Mouse (Mus musculus) CD4-positive, CD25-positive, alpha-beta regulatory T cell, adult 2 months (primary cell): Measurements from ENCODE around the gene Pcolce2.
A peak's percentile ranks its signal among the peaks of the same experiment; 100 is the strongest.
"Not testable (repeated sequence)": the region's sequence is repeated elsewhere in the genome, so short reads cannot be mapped to it uniquely, and the experiment has no call there.

Experiments
- DNase-seq: peaks from one replicate; pipeline ENCODE4 v3.0.0-alpha.2; 2012; ENCODE audit warnings: low read depth, low spot score

The Pcolce2 gene

DNA sequence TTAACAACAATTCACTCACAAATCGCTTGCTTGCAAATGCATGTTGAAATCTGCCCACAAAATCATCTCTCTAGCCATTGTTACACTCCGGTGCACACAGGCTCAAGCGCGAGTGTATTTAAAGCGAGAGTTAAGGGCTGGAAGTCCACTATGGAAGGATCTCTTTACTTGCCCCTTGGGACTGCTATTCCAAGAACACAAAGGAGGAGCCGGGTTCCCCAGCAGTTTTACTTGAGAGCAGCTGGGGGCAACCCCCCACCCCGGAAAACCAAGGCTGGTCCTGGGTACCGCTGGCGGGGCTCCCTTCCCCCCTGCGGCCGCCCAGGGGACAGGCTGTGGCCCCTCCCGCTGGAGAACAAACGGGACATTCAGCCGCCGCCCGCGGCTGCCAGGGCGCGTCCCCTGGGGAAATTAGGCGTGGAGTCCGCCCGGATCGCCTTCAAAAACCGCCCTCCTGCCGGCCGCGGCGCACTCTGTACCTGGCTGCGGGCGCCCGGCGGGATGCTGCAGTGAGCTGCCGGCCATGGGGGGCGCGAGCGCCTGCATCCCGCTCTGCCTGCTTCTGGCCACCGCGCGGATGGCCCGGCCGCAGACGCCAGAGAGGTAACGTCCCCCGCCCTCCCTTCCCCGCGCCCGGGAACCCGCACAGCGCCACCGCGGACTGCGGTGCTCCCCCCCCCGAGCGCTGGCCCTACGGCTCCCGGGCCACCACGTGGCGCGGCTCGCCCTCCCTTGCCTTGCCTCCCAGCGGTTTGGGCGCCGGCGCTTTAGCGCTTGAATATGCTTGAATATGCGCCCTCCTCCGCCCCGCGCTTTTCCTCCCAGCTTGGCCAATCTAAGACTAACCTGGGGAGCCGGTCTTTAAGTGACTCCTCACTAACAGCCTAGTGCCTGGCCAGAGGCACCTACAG is at the start of gene Pcolce2:
TSS of gene Pcolce2 (plus strand) at position 331 of the 911 bp plus-strand sequence.
- DNase-seq: peak; percentile 2

DNA sequence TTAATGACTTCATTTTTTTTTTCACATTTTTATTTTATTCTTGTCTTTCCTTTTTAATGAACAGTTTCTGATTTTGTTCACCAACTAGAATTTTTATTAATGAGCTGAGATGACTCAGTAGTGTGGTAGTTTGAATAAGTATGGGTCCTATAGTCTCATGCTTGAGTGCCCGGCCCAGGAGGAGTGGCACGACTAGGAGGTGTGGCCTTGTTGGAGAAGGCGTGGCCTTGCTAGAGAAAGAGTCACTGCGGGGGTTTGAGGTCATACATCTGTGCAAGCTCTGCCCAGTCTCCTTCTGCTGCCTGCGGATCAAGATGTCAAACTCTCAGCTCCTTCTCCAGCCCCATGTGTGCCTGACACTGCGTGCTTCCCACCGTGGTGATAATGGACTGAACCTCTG is 49.3 kb upstream of the Pcolce2 start:
- DNase-seq: no peak

DNA sequence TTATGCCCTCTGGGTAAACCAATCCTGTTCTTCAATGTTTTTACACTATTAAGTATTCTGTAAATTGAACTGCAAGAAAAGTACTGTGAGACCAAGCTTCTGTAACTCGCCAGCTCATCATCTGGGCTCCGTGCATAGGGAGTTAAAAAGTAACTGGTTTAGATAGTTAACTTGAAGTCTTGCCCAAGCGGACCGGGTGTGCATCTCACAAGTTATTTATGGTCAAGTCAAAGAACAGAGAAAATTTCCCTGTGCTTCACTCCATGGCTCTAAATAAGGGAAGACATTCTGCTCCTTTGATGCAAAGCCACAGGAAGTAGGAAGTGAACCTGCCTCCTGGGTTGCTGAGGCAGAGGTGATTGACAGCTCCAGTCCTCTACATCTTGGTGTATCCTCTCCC is 43.1 kb upstream of the Pcolce2 start:
- no peak for DNase-seq

DNA sequence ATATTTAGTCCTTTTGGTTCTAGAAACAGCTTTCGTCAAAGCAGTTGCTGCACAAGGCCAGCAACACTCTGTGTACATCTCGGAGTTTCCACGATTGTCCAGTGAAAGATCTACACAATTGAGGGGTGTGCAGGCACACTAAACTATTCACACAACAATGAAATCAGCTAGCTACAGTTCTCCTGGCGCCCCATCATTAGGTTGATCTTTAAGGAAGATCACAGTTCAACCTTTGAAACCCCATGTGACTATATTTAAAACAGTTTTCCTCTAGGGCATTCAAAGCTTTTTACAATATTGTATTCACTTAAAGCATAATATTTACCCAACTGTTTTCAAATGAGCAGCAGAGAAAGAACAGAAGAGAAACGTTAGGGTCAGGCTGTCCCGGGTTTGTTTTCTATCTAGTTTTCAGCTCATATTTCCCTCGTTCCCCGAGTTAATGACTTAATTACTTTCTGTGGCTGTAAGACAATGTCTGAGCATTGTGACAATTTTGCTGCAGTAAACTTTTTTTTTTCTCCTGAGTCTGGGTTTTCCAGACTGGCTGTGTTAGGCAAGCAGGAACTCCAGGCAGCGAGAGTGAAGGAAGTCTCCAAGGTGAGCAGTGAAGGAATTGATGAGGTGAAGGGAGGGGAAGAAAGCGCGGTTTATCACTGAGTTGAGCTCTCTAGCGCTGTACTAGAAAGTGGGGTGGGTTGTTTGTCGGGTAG is 39.8 kb upstream of the Pcolce2 start:
- DNase-seq: no peak

DNA sequence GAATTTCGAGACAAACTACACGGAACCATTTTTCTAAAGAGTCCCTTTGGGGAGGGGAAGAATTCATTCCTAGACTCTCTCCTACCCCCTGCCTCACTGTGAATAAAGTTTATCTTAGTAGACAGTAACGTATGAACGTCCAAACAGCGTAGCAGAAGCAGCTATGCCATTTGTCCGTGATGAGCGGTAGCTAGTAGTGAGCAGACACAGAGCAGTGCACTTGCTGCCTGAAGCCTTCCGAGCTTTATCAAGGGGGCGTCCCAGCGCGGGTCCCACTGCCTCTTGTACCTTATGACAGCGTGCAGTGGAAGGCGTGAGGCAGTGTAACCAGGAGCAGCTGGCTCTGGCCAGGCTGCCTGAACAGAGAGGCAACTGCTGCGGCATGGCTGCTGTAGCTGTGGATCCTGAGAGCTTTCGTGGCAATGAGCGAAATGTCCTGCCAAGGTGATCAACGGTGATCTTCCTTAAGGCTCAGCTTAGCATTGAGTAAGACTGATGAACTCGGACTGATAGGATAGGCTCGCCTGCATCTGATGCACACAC is 39.2 kb upstream of the Pcolce2 start:
- DNase-seq: no peak

DNA sequence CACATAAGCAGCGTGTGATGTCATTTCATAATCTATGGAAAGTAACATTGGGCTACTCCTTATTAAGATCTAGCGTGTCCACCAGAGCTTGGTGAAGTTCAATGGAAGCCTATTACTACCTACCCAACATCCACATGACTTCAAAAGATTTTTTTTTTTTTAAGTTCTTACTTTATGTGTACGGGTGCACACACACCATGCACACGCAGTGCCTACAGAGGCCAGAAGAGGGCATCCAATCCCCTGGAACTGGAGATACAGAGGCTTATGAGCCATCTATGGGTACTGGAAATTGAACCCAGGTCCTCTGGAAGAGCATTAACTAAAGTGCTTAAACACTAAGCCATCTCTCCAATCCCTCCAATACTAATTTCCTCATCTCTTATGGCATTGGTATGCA is 38.0 kb upstream of the Pcolce2 start:
- DNase-seq: peak; percentile 7

DNA sequence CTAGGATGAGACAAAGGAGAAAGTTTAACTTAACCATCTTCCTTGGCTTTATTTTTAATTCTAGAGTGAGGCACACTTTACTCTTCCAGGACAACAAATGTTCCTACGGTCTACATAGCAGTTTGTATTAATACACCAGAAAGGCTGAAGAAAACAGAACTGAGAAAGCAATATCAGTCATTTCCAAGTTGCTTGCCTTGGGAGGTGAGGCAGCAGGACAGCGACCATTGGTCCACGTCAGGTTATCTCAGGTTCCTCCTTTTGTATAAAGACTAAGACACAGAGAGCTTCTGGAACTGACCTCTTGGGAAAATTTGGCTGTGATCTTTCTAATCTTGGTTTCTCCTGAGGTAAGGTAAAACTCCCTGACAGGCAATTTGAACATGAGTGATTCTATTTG is 34.6 kb upstream of the Pcolce2 start:
- DNase-seq: no peak

DNA sequence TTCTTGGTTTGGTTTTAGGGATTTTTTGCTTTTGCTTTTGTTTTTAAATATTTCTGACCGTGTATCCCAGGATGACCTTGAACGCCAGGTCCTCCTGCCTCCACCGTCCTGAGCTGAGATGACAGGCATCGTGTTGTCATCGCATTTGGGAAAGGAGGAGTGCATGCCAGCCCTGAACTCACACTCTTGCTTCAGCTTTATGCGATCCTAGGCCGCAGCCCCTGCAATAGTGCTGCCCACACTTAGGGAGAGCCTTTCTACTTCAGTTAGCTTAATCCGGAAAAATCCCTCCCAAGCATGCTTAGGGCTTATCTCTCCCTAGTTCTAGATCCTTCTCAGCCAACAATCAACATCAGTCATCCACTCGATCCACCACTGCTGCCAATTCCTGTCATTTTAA is 34.1 kb upstream of the Pcolce2 start:
- DNase-seq: no peak

DNA sequence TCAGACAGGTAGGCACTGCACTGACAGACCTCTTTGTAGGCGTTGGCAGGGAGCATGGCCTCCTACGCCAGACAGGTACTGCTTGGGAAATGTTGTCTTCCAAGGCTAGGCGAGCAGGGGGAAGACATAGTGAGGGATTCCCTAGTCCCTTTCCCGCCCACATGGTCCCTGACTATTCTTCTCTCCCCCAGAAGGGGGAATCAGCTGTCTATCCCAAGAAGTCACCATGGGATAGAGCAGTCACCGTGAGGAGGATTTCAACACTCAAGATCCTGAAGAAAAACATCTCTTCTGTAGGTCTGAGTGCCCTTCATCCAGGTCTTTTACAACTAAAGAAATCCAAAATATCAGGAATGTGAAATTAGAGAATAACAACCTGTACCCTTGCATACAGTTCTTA is 30.2 kb upstream of the Pcolce2 start:
- no peak for DNase-seq

DNA sequence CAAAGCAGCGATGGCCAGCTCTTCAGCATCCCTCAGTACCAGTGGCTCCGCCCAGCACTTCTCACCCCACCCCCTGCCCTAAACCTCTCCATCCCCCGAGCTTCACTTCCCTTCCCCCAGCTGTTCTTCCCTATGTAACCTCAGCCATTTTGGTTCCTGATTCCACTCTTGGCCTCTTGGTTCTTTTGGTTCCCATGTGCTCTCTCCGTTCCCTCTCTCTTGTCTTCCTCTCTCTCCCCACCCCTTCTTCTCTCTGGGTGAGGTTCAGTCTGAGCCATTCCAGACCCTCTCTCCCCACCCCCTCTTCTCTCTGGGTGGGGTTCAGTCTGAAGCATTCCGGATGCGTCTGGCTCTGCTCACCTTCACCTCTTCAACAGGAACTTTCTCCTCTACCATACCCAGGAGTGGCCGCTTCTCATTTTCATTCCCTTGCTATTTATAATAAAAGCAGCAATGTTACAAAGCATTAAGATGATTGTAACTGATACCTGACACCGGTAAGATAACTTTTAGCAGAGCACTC is 25.1 kb upstream of the Pcolce2 start:
- no peak for DNase-seq

DNA sequence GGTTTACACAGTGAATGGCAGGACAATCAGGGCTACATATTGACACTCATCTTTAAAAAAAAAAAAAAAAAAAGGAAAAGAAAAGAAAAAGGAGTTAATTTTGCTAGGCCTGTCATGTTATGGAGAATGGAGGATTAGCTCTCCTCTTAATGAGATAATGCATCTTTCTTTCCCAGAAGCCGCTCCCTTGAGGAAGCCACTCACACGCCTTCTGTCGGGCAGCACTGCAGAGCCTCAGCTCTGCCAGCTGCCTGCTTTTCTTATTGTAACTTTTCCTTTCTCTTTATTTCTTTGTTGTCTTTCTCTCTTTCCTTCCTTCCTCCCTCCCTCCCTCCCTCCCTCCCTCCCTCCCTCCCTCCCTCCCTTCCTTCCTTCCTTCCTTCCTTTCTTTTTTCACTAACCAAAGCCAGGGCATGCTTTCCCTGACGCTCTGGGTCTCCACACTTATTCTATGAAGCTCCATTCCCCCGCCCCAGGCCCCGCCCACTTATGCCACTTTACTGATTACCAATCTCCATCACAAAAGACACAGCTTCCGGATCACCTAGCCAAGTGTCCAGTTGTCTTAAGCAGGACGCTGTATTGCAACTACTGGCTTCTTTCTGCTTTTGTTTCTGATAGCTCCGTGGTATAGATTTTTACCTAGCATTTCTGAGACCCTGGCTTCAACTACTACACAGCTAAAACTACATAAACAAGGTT is 23.8 kb upstream of the Pcolce2 start:
- DNase-seq: no peak

DNA sequence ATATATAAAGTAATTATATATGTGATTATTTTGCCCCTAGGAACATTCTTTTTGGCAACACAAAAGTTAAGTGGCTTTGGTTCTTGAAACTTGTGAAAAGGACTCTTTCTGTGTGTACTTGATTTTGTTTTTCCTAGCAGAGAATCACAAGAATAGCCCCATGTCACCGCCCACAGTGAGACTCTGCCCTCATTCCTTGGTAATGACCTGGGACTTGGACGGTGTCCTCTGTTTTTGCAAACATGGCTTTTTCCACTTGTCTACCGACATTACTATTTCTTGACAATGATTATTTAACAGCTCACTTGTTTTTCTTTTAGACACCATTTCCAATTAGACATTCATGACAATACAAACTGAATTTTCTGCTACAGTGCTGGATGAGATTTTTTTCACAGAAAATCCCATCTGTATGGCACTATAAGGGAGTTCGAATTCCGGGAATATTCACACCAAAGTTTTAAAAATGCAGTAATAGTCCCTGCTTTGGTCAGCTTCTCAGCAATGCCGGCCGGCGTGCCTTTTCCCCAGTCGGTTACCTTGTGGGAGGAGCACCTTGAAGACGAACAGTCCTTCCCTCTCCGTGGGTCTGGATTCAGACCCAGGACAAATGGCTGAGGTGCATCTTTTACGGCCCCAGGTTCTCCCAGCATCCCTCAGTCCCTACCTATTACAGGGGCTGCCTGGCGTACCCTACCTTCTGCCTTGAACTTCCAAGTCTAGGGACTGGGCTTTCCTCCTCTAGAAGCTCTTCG is 22.4 kb upstream of the Pcolce2 start:
- DNase-seq: no peak

DNA sequence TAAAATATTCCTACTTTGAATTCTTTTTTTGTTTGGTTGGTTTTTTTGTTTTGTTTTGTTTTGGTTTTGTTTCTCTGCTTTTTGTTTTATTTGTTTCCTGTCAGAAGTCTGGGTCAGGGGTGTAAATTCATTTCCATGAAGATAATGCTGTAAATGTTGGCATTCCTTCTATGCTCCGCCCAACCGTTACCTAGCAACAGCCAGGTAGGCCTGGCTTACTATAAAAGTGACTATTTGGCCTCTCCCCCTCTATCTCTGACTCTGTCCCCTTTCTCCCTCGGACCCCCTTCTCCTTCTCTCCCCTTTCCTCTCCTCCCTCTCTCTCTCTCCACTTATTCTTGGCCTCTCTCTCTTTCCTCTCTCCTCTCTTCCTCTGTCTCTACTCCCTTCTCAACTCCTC is 21.4 kb upstream of the Pcolce2 start:
- no peak for DNase-seq

DNA sequence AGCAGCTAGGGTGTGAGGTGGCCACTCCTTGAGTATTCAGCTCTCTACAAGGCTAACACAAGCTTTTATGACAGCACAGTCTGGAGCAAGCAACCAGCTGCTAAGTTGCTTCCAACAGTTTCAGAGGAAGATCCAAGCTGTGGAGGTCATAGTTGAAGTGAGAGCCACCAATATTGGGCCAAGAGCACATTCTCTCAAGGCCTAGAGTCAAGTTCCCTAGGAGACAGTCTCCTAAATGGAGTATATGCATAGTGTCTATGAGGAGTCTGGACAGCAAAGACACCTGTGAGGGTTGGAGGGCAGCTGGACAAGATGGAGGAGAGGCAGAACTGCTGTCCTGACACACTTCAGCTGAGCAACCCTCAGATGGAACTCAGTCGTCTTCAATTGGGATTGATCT is 18.8 kb upstream of the Pcolce2 start:
- no peak for DNase-seq

DNA sequence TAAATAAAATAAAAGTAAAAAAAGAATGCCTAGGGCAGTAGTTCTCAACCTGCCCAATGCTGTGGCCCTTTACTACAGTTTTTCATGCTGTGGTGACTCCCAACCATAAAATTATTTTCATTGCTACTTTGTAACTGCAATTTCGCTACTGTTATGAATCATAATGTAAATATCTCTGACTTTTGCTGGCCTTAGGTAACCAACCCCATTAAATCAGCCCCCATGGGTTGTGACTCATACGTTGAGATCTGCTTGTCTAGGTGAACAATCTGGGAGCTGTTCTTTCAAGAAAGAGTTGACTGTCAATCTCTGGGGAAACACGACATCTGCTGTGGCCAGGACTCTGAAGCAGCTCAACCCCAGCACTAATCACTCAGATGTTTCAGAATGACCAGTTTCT is 13.3 kb upstream of the Pcolce2 start:
- no peak for DNase-seq

DNA sequence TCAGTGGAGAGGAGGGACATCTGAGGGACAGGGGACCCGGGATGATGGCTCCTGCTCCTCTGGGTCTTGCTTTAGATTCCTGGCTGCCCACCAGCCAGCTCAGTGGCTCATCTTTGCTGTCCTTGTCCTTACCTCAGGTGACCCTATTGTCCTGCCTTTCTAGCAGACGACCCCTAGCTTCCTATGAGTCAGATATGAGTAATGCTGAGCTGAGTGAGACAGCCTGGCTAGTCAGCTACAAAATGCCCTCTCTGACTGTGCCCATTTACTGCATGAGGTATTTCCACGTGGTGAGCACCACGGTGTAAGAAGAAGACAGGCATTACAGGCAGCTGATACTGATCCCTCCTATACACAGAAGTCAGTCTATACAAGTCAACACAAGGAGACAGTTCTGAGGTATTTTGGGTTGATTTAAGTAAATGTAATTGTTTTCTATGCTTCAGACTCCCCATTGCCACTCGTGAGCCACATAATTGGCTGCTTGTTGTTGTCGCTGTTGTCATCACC is 8.9 kb upstream of the Pcolce2 start:
- no peak for DNase-seq

DNA sequence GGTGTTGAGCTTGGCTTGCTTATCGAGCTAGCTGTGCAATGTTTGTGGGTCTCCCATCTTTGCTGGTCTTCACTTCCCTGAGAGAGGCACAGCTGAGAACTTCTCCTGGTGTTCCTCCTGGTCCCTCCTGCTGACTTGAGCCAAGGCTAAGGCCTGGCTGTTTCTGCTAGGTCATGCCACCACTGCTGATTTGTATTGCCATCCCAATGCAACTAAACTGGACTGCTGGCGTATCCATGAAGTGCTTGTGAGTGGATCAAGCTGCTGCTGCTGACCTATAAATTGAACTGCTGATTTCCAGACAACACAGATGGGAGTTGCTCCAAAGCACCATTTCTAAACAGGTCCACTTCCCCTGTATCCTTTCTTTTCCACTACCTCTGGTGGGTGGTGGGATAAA is 7.8 kb upstream of the Pcolce2 start:
- not testable (repeated sequence) for DNase-seq

DNA sequence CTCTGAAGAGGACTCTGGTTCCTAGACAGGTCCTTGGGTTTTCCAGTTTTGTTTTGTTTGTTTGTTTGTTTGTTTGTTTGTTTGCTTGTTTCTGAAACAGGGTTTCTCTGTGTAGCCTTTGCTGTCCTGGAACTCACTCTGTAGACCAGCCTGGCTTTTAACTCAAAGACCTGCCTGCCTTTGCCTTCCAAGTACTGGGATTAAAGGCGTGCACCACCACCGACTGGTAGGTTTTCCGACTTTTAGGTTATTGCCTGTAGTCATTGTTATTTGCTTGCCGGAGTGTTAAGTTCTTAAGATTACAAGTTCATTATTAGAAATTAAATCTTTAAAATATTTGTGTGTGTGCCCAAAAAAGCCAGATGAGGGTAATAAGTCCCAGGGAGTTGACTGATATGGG is 1.0 kb upstream of the Pcolce2 start:
- DNase-seq: no peak

DNA sequence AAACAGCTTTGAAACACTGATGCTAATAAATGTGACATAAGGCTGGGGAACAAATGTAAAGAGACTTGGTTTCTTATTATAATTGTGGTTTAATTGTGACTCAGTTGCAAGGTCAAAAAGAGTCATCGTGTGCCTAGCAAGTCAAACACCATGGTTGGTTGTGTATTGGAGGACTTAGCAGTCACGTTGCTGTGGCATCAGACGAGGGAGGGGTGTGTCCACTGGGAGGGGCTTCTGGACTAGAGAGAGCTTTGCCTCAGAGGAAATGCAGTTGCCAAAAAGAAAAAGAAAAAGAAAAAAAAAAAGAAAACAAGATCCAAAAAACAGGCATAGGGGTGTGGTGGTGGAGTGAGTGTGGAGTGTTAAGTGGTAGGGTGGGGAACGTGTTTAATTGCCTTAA is 2.5 kb downstream of the Pcolce2 start:
- no peak for DNase-seq

DNA sequence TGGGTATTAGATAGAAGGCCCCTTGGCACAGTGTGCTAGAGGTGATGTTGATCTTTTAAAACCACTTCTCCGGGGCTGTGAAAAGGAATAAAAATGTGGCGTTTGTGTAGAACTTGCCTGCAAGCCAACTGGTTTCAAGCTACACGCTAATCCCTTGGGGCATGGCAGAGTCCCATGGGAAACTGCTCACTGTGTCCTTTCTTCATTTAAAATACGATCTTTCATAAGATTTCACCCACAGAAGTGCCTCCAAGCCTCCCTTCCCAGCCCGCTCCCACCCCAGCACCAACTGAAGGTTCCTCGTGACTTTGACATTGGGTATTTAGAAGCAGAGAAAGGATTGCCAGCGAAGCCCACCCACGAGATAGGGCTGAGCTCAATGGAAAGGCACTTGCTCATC is 8.5 kb downstream of the Pcolce2 start:
- DNase-seq: no peak

DNA sequence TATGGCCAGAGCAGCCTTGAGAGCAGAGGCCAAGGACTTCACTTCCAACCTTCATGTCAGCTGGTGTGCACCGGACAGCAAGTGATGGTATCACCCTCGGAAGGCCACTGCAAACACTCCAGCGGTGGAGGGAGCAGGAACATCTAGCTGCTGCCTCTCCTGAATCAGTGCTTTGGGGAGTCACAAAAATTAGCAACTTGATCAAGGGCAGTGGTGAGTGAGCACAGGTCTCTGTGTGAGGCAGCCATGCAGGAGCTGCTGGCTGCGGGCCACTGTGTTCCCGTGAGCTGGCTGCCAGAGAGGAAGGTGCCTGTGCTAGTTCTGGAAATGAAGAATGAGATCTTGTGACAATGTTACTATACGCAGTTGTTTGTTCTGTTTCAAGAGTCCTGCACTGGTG is 16.0 kb downstream of the Pcolce2 start:
- no peak for DNase-seq
